Mouse (Mus musculus): ENCODE data around the gene Pacsin2. TPM values are rescaled to one million over a fixed set of nuclear protein-coding genes. Genes with fewer than 3 reads are reported as not detected.

The Pacsin2 gene
- polyA plus RNA-seq, 1 experiment, result 78.3 TPM

DNA sequence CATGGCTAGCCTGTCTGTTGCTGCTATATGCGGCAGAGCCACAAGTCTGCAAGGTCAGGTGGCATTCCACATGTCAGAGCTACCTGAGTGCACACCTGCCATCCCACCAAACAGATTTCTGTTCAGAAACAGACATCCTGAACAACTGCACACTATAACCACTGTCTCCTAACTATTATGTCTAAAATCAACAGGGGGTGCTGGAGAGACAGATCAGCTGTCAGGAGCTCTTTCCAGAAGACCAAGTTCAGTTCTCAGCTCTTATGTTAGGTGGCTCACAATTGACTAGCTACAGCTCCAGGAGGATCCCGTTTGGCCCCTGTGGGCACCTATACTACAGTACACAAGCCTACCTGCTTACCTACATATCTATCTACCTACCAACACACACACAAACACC, 71.7 kb downstream of the Pacsin2 start:
- no peaks in the 10 kb centered on the region for H3K27me3 ChIP-seq (ENCODE audit: control insufficient read depth, insufficient read depth, low read length, poor library complexity, severe bottlenecking)
- no peaks in the 10 kb centered on the region for H3K9me3 ChIP-seq (replicated peaks; ENCODE audit: control insufficient read depth, insufficient read depth, low read length, poor library complexity, severe bottlenecking)
- no peak for TF ChIP-seq EP300 (IDR thresholded peaks at IDR 0.05; ENCODE audit: insufficient read depth, low read depth, low read length)
- TF ChIP-seq POLR2A (IDR thresholded peaks at IDR 0.05; ENCODE audit: insufficient read depth, low read length), result no peak
- TF ChIP-seq CTCF (IDR thresholded peaks at IDR 0.05; ENCODE audit: low read depth, low read length), result no peak
- H3K4me1 ChIP-seq (ENCODE audit: control insufficient read depth, insufficient read depth, low read length), result no peaks in the 10 kb centered on the region
- H3K4me3 ChIP-seq (ENCODE audit: low read depth, low read length), result no peak overlapping the region
- no peak overlapping the region for H3K27ac ChIP-seq (ENCODE audit: insufficient read depth, low read length)
- no peak overlapping the region for H3K9ac ChIP-seq (ENCODE audit: low read depth, poor library complexity, severe bottlenecking)
- peaks cover 3% of the 10 kb centered on the region for H3K36me3 ChIP-seq (ENCODE audit: control insufficient read depth, insufficient read depth, low read length, poor library complexity, severe bottlenecking)

DNA sequence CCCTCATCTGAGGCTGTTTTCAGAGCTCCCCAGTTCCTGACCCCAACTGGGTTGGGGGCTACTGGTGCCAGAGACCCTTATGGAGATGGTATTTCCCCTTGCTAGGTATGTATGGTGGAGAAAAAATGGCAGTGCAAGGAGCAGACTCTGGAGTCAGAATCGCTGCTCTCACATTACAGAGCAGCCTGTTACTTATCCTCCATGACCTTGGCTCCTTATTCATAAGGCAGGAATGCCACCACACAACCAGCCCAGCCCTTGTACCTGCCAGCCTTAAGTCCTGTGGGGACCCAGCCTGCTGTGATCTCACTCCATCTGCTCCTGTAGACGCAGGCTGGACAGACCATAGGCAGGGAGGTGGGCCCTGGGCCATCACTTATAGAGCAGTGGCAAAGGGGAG, 76.5 kb downstream of the Pacsin2 start:
- no peak for TF ChIP-seq POLR2A (IDR thresholded peaks at IDR 0.05; ENCODE audit: insufficient read depth, low read length)
- TF ChIP-seq CTCF (IDR thresholded peaks at IDR 0.05; ENCODE audit: low read depth, low read length), result no peak
- no peak for TF ChIP-seq EP300 (IDR thresholded peaks at IDR 0.05; ENCODE audit: insufficient read depth, low read depth, low read length)
- no peak overlapping the region for H3K27ac ChIP-seq (ENCODE audit: insufficient read depth, low read length)
- no peak overlapping the region for H3K9ac ChIP-seq (ENCODE audit: low read depth, poor library complexity, severe bottlenecking)
- H3K9me3 ChIP-seq (replicated peaks; ENCODE audit: control insufficient read depth, insufficient read depth, low read length, poor library complexity, severe bottlenecking), result no peaks in the 10 kb centered on the region
- H3K27me3 ChIP-seq (ENCODE audit: control insufficient read depth, insufficient read depth, low read length, poor library complexity, severe bottlenecking), result no peaks in the 10 kb centered on the region
- no peak overlapping the region for H3K4me3 ChIP-seq (ENCODE audit: low read depth, low read length)
- H3K4me1 ChIP-seq (ENCODE audit: control insufficient read depth, insufficient read depth, low read length), result no peaks in the 10 kb centered on the region
- peaks cover 3% of the 10 kb centered on the region for H3K36me3 ChIP-seq (ENCODE audit: control insufficient read depth, insufficient read depth, low read length, poor library complexity, severe bottlenecking)

DNA sequence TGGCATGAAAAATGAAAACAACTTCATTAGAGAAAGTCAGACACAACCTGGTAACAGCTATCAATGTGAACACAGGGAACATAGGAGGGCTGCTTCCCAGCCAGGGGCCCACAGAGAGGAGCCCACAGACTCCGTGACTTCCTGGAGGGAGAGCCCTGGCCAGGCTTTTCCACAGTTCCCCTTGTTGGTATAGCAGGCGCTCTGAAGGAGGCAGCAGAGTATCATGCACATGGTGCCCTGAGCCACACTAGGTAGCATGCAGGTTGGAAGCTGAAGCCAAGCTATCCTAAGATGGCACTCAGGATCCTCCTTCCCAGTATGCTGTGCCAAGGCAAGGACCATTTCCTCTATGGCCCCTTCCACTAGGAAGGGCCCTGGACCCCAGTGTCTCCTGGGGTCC, 80.8 kb downstream of the Pacsin2 start:
- no peak overlapping the region for H3K4me3 ChIP-seq (ENCODE audit: low read depth, low read length)
- no peak overlapping the region for H3K27ac ChIP-seq (ENCODE audit: insufficient read depth, low read length)
- H3K4me1 ChIP-seq (ENCODE audit: control insufficient read depth, insufficient read depth, low read length), result no peaks in the 10 kb centered on the region
- H3K9me3 ChIP-seq (replicated peaks; ENCODE audit: control insufficient read depth, insufficient read depth, low read length, poor library complexity, severe bottlenecking), result no peaks in the 10 kb centered on the region
- TF ChIP-seq CTCF (IDR thresholded peaks at IDR 0.05; ENCODE audit: low read depth, low read length), result no peak
- TF ChIP-seq EP300 (IDR thresholded peaks at IDR 0.05; ENCODE audit: insufficient read depth, low read depth, low read length), result no peak
- no peak for TF ChIP-seq POLR2A (IDR thresholded peaks at IDR 0.05; ENCODE audit: insufficient read depth, low read length)
- no peak overlapping the region for H3K9ac ChIP-seq (ENCODE audit: low read depth, poor library complexity, severe bottlenecking)
- peaks cover 3% of the 10 kb centered on the region for H3K36me3 ChIP-seq (ENCODE audit: control insufficient read depth, insufficient read depth, low read length, poor library complexity, severe bottlenecking)
- H3K27me3 ChIP-seq (ENCODE audit: control insufficient read depth, insufficient read depth, low read length, poor library complexity, severe bottlenecking), result no peaks in the 10 kb centered on the region

GRCm38 (mm10) chr15:83383136-83383535, 81.3 kb downstream of the Pacsin2 start:
- no peaks in the 10 kb centered on the region for H3K4me1 ChIP-seq (ENCODE audit: control insufficient read depth, insufficient read depth, low read length)
- no peaks in the 10 kb centered on the region for H3K9me3 ChIP-seq (replicated peaks; ENCODE audit: control insufficient read depth, insufficient read depth, low read length, poor library complexity, severe bottlenecking)
- H3K9ac ChIP-seq (ENCODE audit: low read depth, poor library complexity, severe bottlenecking), result no peak overlapping the region
- TF ChIP-seq EP300 (IDR thresholded peaks at IDR 0.05; ENCODE audit: insufficient read depth, low read depth, low read length) (no peak), CTCF (IDR thresholded peaks at IDR 0.05; ENCODE audit: low read depth, low read length) (no peak), POLR2A (IDR thresholded peaks at IDR 0.05; ENCODE audit: insufficient read depth, low read length) (no peak)
- H3K27ac ChIP-seq (ENCODE audit: insufficient read depth, low read length), result no peak overlapping the region
- H3K4me3 ChIP-seq (ENCODE audit: low read depth, low read length), result no peak overlapping the region
- H3K36me3 ChIP-seq (ENCODE audit: control insufficient read depth, insufficient read depth, low read length, poor library complexity, severe bottlenecking), result no peaks in the 10 kb centered on the region
- no peaks in the 10 kb centered on the region for H3K27me3 ChIP-seq (ENCODE audit: control insufficient read depth, insufficient read depth, low read length, poor library complexity, severe bottlenecking)

DNA sequence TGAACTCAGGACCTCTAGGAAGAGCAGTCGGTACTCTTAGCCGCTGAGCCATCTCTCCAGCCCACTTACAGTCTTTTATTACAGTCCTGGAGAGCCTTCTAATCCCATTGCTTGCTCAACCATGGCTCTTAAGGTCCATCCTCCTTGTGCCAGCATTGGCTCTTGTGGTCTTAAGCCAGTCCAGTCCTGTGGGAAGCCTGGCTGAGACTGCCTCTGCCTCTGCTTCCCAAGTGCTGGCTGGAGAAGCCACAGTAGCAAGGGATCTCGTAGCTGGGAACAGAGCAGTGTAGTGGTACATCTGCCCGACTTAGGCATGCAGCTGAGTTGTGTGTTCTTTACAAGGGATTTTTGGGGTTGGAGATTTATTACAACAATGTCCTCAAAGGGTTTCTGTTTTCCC, 81.9 kb downstream of the Pacsin2 start:
- TF ChIP-seq EP300 (IDR thresholded peaks at IDR 0.05; ENCODE audit: insufficient read depth, low read depth, low read length) (no peak), CTCF (IDR thresholded peaks at IDR 0.05; ENCODE audit: low read depth, low read length) (no peak), POLR2A (IDR thresholded peaks at IDR 0.05; ENCODE audit: insufficient read depth, low read length) (no peak)
- no peaks in the 10 kb centered on the region for H3K4me1 ChIP-seq (ENCODE audit: control insufficient read depth, insufficient read depth, low read length)
- H3K9ac ChIP-seq (ENCODE audit: low read depth, poor library complexity, severe bottlenecking), result no peak overlapping the region
- H3K27me3 ChIP-seq (ENCODE audit: control insufficient read depth, insufficient read depth, low read length, poor library complexity, severe bottlenecking), result no peaks in the 10 kb centered on the region
- H3K4me3 ChIP-seq (ENCODE audit: low read depth, low read length), result no peak overlapping the region
- no peak overlapping the region for H3K27ac ChIP-seq (ENCODE audit: insufficient read depth, low read length)
- H3K36me3 ChIP-seq (ENCODE audit: control insufficient read depth, insufficient read depth, low read length, poor library complexity, severe bottlenecking), result no peaks in the 10 kb centered on the region
- no peaks in the 10 kb centered on the region for H3K9me3 ChIP-seq (replicated peaks; ENCODE audit: control insufficient read depth, insufficient read depth, low read length, poor library complexity, severe bottlenecking)

- no peak overlapping the region for H3K9ac ChIP-seq (ENCODE audit: low read depth, poor library complexity, severe bottlenecking)
- TF ChIP-seq CTCF (IDR thresholded peaks at IDR 0.05; ENCODE audit: low read depth, low read length), result no peak
- no peak for TF ChIP-seq POLR2A (IDR thresholded peaks at IDR 0.05; ENCODE audit: insufficient read depth, low read length)
- TF ChIP-seq EP300 (IDR thresholded peaks at IDR 0.05; ENCODE audit: insufficient read depth, low read depth, low read length), result no peak
- no peak overlapping the region for H3K4me3 ChIP-seq (ENCODE audit: low read depth, low read length)
- H3K9me3 ChIP-seq (replicated peaks; ENCODE audit: control insufficient read depth, insufficient read depth, low read length, poor library complexity, severe bottlenecking), result no peaks in the 10 kb centered on the region
- H3K4me1 ChIP-seq (ENCODE audit: control insufficient read depth, insufficient read depth, low read length), result no peaks in the 10 kb centered on the region
- no peak overlapping the region for H3K27ac ChIP-seq (ENCODE audit: insufficient read depth, low read length)
- no peaks in the 10 kb centered on the region for H3K36me3 ChIP-seq (ENCODE audit: control insufficient read depth, insufficient read depth, low read length, poor library complexity, severe bottlenecking)
- H3K27me3 ChIP-seq (ENCODE audit: control insufficient read depth, insufficient read depth, low read length, poor library complexity, severe bottlenecking), result no peaks in the 10 kb centered on the region
Measured at GRCm38 (mm10) chr15:83377153-83377552, 87.3 kb downstream of the Pacsin2 start.
